Mouse (Mus musculus) megakaryocyte-erythroid progenitor cell, adult 5-6 weeks (primary cell): Measurements from ENCODE around the gene N4bp1. TPM values are rescaled to one million over a fixed set of nuclear protein-coding genes. Genes with fewer than 3 reads are reported as not detected.

Experiments used
- ATAC-seq: replicated peaks from 2 replicates; pipeline ENCODE4 v1.8.0; 2016; ENCODE audit warnings: mild to moderate bottlenecking, inconsistent platforms; ENCODE audit not compliant: severe bottlenecking, poor library complexity, low FRiP score, low TSS enrichment
- total RNA-seq, 2 experiments: library from RNA; stranded (forward) in 1 of 2; stranded (reverse) in 1 of 2; fragments of 200-1000, 215-1000 nt in 1 of 2; fragments of >200 nt in 1 of 2; fragmentation: Nextera tagmentation in 1 of 2; gene quantifications; 2 replicates each; pipeline ENCODE4 v1.2.3; 2014 to 2017

The N4bp1 gene
- total RNA-seq, 2 experiments from 2014 or later, result 14.5 to 15.9 TPM

DNA sequence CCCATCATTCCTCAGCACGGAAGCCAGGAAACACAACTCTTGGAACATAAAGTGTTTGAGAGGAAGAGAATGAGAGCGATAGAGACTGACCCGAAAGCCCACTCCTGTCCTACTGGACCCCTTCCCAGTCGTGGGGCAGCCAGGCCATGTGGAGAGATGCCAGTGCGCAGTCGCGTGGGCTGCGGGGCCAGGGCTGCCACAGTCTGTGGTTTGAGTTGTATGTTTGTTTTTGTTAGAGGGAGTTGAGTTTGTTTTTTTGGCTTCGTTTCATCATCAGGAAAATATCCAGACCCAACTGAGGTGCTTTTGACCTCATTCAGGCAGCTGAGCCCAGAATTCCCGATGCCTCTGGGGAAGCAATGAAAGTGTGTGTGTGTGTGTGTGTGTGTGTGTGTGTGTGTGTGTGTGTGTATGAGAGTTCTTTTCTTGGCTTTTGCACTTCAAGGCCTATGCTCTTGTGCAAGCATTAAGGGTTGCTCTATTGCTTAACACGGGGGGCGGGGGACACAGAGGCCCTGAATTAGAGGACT lies 97.1 kb downstream of the N4bp1 start:
- no peak for ATAC-seq

DNA sequence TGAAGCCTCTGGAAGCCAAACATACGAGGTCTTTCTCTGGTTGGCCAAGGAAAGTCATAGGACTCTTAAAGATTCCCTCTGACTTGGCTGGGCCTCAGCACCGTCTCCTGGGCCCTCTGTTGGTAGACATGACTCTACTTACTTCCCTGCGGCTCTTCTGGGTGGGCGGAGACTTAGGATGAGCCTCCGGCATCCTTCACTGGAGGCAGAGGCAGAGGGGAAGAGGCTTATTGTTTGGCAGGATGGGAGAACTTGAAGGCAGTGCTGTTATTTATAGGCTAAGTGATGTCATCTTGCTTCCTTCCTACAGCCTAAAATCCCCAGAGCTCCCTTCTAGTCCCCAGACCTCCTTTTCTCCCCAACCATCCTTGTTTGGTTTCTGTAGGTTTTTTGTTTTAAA lies 98.6 kb downstream of the N4bp1 start:
- ATAC-seq, result no peak

DNA sequence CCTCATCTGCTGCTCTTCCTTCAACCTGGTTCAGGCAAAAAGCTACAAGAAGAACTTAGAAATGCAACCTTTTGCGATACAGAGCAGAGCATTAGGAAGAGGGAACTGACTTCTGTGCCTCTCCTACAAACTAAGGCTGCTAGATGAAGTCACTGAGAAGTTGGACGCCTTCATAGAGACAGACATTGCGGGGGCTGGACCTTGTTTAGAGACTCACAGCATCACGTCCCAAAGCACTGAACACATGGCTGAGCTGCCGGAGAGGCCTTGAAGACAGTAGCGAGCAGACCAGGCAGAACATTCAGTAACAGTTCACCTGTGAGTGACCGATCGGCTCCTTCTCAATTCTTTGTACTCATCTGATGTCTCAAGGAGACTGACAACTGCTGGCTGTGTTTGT lies 104.0 kb downstream of the N4bp1 start:
- ATAC-seq, result no peak

DNA sequence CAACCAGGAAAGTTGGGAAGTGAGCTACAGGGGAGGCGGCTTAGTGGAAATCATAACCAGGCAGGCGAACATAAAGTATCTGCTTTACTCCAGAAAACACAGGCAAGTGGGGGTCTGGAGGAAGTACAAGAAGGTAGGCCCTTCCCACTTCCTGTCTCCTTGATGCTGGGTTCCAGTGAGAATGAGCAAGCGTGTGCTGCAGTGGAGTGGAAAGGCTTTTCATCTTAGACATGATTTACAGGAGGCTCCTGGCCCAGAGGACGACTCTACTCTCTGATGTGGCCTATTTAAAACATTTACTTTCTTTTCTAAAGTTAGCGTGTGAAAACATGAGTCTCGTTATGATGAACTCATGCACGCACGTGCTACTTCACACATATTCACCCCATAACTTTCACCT lies 105.9 kb downstream of the N4bp1 start:
- ATAC-seq, result no peak

DNA sequence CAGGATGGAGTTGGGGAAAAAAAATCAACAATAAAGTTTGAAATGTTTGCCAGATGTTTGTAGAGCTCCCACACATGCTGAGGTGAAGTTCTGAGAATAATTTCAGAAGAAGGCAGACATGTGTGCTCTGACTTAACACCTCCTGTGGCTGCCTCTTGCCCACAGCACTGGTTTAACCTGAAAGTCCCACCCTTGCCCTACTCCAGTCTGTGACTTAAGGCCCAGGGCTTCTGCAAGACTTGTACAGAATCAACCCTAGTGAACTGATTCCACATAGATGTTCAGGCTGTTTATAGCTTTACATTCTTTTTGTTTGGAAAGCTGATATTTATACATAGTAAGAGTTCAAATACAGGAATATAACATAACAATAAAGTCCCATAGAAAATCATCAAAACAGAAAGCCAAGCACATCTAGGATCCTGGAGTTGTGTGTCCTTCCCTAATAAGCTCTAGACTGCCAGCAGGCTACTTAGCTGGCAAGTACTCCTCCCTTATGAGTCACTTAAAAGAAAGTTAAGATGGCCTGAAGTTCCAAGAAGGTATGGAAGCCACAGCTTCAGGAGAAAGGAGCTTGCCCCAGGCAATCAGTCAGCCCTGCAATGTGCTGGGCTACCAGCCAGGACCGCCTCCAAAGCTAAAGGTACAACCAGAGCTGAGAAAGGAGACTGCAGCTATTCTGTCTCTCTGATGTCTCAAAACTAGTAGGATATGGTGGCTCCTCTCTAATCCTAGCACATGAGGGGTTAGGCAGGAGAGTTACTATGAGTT lies 114.9 kb downstream of the N4bp1 start:
- no peak for ATAC-seq

DNA sequence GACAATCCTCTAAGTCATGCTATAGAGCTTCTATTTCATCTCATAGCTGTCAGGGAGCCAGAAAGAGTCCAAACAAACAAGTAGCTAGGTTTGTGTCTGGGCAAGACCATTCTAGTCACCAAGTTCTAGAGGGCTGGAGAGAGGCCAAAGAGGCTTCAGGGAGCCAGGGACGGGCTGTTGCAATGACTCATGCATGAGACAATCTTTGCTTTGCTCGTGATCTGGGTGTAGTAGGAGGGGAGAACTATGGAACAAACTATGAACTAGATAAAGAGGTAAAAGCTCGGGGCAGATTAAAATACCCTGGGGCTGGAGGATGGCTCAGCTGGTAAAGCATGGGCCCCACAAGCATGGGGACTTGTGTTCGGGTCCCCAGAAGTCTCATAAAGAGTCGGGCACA lies 116.6 kb downstream of the N4bp1 start:
- ATAC-seq, result peak; percentile 29; the same call in 1 of the 2 replicates

DNA sequence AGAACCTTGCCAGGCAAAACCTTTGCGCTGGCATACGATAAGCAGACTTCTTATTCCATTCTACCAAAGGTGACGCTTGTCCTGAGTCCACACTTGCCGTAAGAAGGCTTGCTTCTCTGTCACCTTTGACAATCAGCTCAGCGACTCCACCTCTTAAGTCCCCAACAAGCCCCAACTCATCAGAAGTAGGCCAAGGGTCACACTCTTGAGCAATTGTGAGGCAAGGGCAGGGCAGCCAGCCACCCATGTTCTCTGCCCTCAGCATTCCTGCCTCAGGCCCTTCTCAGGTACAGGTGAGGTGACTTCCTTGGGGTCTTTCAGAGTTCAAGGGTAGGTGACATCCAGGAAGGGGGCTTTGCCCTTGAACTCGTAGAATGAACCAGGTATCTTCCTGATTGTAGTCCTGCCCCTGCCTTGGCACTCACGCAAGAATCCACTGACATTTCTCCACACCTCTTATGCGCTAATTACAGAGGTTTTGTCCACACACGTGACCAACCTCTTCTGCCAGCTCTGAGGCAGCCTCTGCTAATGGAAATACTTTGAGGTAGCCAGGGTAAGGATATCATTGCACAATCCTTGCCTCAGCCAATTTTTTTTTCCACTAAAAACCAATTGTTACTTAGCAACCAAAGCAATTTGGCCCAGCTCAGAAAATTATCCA lies 118.4 kb downstream of the N4bp1 start:
- no peak for ATAC-seq

DNA sequence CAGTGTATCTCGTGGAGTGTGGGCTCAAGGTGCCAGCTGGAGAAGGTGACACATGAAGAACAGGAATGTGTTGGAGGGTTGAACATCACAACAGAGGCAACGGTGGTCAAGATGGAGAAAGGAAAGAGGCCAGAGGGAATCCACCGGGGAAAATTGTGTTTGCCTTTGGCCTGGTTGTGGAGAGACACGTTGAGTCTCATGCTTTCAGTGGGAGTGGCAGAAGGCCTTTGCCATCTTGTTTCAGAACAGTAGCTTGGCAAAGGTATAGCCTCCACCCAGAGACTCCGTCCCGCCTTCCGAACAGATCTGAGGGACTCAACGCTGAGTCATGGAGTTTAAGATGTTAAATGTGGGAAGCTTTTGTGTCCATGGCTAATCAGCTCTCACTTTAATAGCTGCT lies 119.4 kb downstream of the N4bp1 start:
- ATAC-seq, result no peak

DNA sequence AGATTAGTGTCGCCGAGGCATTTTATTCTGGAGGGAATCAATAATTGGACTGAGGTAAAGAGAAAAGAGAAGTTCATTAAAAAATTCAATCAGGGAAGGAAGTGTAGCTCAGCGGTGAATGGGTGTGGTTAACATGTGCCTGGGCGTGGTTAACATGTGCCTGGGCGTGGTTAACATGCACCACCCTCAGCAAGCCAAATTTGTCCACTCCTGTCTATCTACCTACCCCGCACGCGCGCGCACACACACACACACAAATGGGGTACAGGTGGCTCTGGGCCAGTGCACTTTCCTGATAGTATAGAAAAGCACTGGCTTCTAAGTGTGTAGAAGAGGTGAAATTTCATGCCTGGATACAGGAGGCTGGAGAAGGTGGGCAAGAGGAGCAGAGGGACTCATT lies 119.9 kb downstream of the N4bp1 start:
- peak; percentile 92 for ATAC-seq

DNA sequence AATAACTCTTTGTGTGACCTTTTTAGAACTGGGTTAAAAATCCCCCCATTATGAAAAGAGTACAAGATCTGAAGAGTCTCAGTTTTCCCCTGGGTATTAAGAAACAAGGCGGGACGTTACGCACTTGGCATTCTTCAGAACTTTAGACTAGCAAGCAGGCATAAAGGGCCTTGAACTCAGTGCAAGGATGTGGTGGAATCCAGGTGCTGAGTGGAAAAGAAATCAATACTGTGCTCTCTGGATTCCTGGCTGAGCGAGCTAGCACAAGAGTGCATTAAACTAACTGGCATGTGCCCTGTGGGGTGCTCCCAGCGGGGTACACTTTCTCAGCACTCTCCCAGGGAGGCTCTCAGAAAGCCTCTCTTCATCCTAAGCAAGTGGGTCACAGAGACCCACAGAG lies 122.3 kb downstream of the N4bp1 start:
- ATAC-seq, result no peak

DNA sequence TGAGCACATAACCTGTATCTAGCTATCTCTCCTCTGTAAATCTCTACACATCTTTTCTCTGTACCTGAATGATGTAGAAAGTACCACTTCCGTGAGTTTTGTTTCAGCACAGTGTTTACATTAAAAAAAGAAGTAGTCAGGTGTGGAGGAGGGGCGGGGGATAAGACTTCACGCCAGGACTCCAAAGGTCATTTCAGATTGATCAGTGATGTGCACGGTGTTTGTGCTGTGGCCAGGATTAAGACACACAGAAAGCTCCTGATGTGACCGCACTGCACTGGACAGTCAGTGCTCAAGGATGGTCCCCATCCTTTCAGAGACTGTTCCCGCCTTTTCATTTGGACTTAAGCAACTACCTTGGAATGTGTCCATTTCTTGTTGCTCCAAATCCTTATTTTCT lies 124.3 kb downstream of the N4bp1 start:
- ATAC-seq, result no peak

DNA sequence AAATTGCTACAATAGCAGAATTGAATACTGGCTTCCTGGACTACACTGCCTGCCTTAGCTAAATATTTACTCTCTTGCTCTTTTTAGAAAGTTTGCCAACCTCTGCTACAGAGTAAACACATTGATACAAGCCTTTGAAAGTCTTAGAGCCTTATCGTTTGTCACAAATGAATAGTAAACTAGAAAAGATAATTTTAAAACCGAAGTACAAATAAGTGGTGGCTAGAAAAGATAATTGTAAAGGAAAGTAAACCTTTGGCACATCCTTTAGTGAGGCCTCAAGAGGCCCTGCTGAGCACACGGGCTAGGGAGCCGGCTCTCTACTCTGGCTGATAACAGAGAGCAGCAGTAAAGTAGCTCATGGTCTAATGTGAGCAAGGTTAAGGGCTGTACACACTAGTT lies 126.0 kb downstream of the N4bp1 start:
- ATAC-seq, result peak; percentile 95

DNA sequence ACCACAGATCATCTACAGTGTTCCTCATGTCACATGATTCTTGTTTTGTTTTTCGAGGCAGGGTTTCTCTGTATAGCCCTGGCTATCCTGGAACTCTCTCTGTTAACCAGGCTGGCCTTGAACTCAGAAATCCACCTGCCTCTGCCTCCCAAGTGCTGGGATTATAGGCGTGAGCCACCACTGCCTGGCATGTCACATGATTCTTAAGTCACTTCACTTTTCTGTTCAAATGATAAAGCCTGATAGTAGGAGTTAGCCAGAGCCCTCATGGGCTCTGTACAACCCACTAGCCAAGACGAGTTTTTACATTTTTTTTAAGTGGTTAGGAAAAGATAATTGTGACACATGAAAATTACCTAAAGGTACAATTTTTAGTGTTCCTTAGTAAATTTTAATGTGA lies 126.4 kb downstream of the N4bp1 start:
- peak; percentile 59 for ATAC-seq

Other genes starting within 250 kb of the N4bp1 start
- not detected in 2 replicates for gene Gm10638, start 139.6 kb downstream of the N4bp1 start, total RNA-seq (2014; fragmentation: Nextera tagmentation)
- gene Gm10638, start 139.6 kb downstream of the N4bp1 start, total RNA-seq (2017), result 4.9 TPM in 1 of 2 replicates, not detected in the other
- gene Siah1a, start 139.3 kb downstream of the N4bp1 start, total RNA-seq (2014; fragmentation: Nextera tagmentation), result 17.6 and 20.8 TPM in 2 replicates
- gene Siah1a, start 139.3 kb downstream of the N4bp1 start, total RNA-seq (2017), result 24.7 and 32.5 TPM in 2 replicates